ENCODE assay signal across 23 mouse cellular contexts in the genomic region with DNA sequence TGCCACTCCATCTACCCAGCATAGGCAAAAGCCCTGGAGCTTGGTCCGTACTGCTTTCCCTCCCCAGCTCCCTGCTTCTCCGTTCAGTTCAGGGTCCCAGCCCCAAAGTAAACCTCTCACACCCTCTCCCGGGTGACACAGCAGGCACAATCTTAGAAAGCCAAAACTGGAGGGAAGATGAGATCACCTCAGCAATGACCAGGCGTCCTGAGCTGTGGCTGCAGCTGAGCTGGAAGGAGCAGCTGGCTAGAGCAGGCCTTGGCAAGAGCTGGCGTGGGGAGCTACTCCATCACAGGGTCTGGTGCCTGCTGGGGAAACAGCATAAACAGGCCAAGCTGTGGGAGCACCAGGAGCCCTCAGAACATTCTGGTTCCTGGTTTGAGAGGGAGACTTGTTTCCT. TPM values are rescaled to one million over a fixed set of nuclear protein-coding genes. Genes with fewer than 3 reads are reported as not detected.
DNase-seq lines count a peak whose midpoint lies in the region; ATAC-seq lines count a peak whose summit lies in the region.
"Had no signal": no experiment of that assay in that cellular context is flagged by ENCODE, and none has a peak within 500 bp of the region (broad histone marks: within the 10 kb centered on the region; RNA-seq: fewer than 3 reads in every experiment).

No protein-coding gene starts in this region.

- no peaks in the 10 kb centered on the region for H3K9me3 ChIP-seq in hindbrain, embryonic 10.5 days
- H3K9me3 ChIP-seq in hindbrain, embryonic 12.5 days (replicated peaks): no peaks in the 10 kb centered on the region
- no peaks in the 10 kb centered on the region for H3K9me3 ChIP-seq in limb, embryonic 10.5 days (replicated peaks)
- H3K9me3 ChIP-seq: kidney, embryonic 15.5 days; neural tube, embryonic 12.5 days had no signal

- H3K4me2 ChIP-seq in hindbrain, embryonic 12.5 days (replicated peaks): no peak overlapping the region
- H3K4me2 ChIP-seq: kidney, embryonic 15.5 days; lung, embryonic 14.5 days; neural tube, embryonic 12.5 days had no signal

- no peak overlapping the region for H3K4me3 ChIP-seq in hindbrain, embryonic 10.5 days
- H3K4me3 ChIP-seq in hindbrain, embryonic 12.5 days: no peak overlapping the region
- H3K4me3 ChIP-seq in limb, embryonic 10.5 days: no peak overlapping the region
- H3K4me3 ChIP-seq: kidney, embryonic 15.5 days; neural tube, embryonic 12.5 days had no signal

- WGBS in hindbrain, embryonic 10.5 days: 75% methylated on average over 5 of the region's 5 CpGs
- 73% methylated on average over 5 of the region's 5 CpGs for WGBS in hindbrain, embryonic 12.5 days
- WGBS in limb, embryonic 10.5 days: 76% methylated on average over 5 of the region's 5 CpGs

- peak; percentile 61 for DNase-seq in gastrocnemius, adult 18-20 months (ENCODE audit: low spot score)
- DNase-seq in gastrocnemius, postnatal 4 days (ENCODE audit: low spot score in 2 of 2): no peak
- DNase-seq in hindbrain, embryonic 10.5 days (ENCODE audit: low spot score): no peak
- peak; percentile 29 for DNase-seq in limb, embryonic 10.5 days (ENCODE audit: low spot score)
- no peak for DNase-seq in lung, postnatal 10 days
- DNase-seq: cerebellum, adult 9-10 months; forebrain, postnatal 0 days; kidney, adult 11 months; kidney, postnatal 36 days; layer of hippocampus, postnatal 36 days; lung, embryonic 14.5 days; lung, postnatal 4 days; midbrain, embryonic 14.5 days; retina, postnatal 1 day; right cerebral cortex, postnatal 25 days; thymus, postnatal 25 days had no signal

- H3K27ac ChIP-seq in hindbrain, embryonic 10.5 days: 0 out of 2 replicates have a peak overlapping the region, but pooled peaks have one; percentile 43
- no peak overlapping the region for H3K27ac ChIP-seq in hindbrain, embryonic 12.5 days
- 0 out of 2 replicates have a peak overlapping the region, but pooled peaks have one; percentile 21 for H3K27ac ChIP-seq in limb, embryonic 10.5 days
- H3K27ac ChIP-seq: kidney, embryonic 15.5 days; liver, embryonic 14.5 days; neural tube, embryonic 12.5 days had no signal

- H3K9ac ChIP-seq in hindbrain, embryonic 12.5 days: no peak overlapping the region
- H3K9ac ChIP-seq: forebrain, postnatal 0 days; kidney, embryonic 15.5 days; liver, embryonic 14.5 days; lung, embryonic 14.5 days; neural tube, embryonic 12.5 days had no signal

- peaks cover 41% of the 10 kb centered on the region for H3K4me1 ChIP-seq in hindbrain, embryonic 10.5 days (replicated peaks)
- H3K4me1 ChIP-seq in hindbrain, embryonic 12.5 days: peaks cover 14% of the 10 kb centered on the region
- peaks cover 55% of the 10 kb centered on the region for H3K4me1 ChIP-seq in limb, embryonic 10.5 days

- ATAC-seq in hindbrain, embryonic 12.5 days (ENCODE audit: low FRiP score): no peak
- no peak for ATAC-seq in CD4-positive, CD25-positive, alpha-beta regulatory T cell, adult 4 months
- ATAC-seq: forebrain, postnatal 0 days had no signal

- peaks cover 70% of the 10 kb centered on the region for H3K27me3 ChIP-seq in hindbrain, embryonic 10.5 days (ENCODE audit: insufficient read depth, poor library complexity, severe bottlenecking)
- H3K27me3 ChIP-seq in hindbrain, embryonic 12.5 days: 0 out of 2 replicates have a peak, but pooled peaks cover 3% of the 10 kb centered on the region
- H3K27me3 ChIP-seq in limb, embryonic 10.5 days (ENCODE audit: low read depth, poor library complexity, severe bottlenecking): peaks cover 88% of the 10 kb centered on the region
- H3K27me3 ChIP-seq: kidney, embryonic 15.5 days had no signal

- H3K36me3 ChIP-seq in hindbrain, embryonic 10.5 days: no peaks in the 10 kb centered on the region
- H3K36me3 ChIP-seq in hindbrain, embryonic 12.5 days: no peaks in the 10 kb centered on the region
- no peaks in the 10 kb centered on the region for H3K36me3 ChIP-seq in limb, embryonic 10.5 days
- H3K36me3 ChIP-seq: kidney, embryonic 15.5 days; neural tube, embryonic 12.5 days had no signal

RNA-seq across cellular contexts. Expression of gene Pkdcc, which starts 4.6 kb away (rescaled TPM):
- total RNA-seq in gastrocnemius, adult 18-20 months (2021): 100 to 1,000 TPM in 1 of 2 experiments, 10 to 100 TPM in 1; 78.1 to 111 TPM
- 10 to 100 TPM; 42.7 to 46.8 TPM for total RNA-seq in gastrocnemius, postnatal 4 days (2021)
- polyA plus RNA-seq in hindbrain, embryonic 10.5 days (2016; fragmentation: Nextera tagmentation; extraction: Ambion mirVana): 9.1 and 11.4 TPM in 2 replicates
- 14.6 and 17.9 TPM in 2 replicates for polyA plus RNA-seq in hindbrain, embryonic 12.5 days (2016; fragmentation: Nextera tagmentation; extraction: Ambion mirVana)
- polyA plus RNA-seq in limb, embryonic 10.5 days (2016; fragmentation: Nextera tagmentation; extraction: Ambion mirVana): 32.4 and 34.8 TPM in 2 replicates
- not detected for polyA plus RNA-seq in CD4-positive, CD25-positive, alpha-beta regulatory T cell, adult 4 months (2017; shearing (Covaris generic))
- total RNA-seq: common myeloid progenitor, adult 5-6 weeks; megakaryocyte-erythroid progenitor cell, adult 5-6 weeks had no signal

Comparison
In these comparisons a context has a peak if more than half of its experiments do, and no peak if none do; other contexts are left out.
1. DNase-seq: peak in gastrocnemius, adult 18-20 months (single experiment) and limb, embryonic 10.5 days (single experiment); none in gastrocnemius, postnatal 4 days (0 of 2), hindbrain, embryonic 10.5 days (single experiment) and lung, postnatal 10 days (single experiment).